Mouse (Mus musculus): ENCODE results near the gene Cbx7.

- TF ChIP-seq ZNF384 (IDR thresholded peaks at IDR 0.05; ENCODE audit: low read depth, low read length) (no peak), MAFK (IDR thresholded peaks at IDR 0.05; ENCODE audit: insufficient read depth, low read depth, low read length) (no peak), ZC3H11A (IDR thresholded peaks at IDR 0.05; ENCODE audit: borderline replicate concordance, low read depth, low read length) (no peak)
Observed at GRCm38 (mm10) chr15:80014031-80014320, 43.1 kb upstream of the Cbx7 start.
